Mouse (Mus musculus): Measurements from ENCODE around the gene Senp1.

Gene Senp1

DNA sequence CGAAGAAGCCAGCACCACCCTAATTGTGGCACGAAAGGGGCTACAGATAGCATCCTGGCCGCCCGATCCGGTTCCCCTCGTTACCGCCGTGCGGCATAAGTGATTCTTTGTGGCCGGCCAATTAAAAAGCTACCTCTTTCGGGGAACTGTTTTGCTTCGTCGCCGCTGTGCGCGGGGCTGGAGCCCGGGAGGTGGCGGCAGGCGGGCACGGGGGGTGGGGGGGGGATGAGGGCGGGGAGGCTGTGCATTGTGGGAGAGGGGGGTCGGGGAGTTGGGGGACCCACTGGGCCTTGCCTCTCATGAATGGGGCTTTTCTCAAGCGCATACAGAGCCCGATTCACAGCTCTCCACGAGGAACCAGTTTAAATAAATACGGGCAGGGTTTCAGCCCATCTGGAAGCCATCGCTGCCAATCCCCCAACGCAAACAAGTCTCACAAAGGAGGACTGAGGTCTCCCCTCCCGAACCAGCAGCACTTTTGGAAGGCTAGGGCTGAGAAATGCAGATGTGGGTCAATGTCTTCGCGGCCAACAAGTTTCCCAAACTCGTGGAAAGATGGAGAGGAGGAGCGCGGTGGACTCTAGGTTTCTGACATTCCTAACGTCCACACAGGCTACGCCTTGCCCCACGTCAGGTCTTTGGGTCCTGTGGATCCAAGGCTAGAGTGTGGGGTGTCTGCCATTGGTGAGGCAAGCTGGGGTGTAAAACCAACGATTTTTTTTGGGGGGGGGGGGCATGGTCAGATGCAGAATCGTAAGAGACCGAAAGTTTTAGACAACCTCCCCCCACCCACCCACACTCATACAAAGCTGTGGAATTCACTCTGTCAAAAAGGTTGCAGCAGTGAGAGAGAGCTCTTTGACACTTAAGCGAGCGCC is 91.2 kb downstream of the Senp1 start:
- no peak for DNase-seq (ENCODE audit: low spot score)

DNA sequence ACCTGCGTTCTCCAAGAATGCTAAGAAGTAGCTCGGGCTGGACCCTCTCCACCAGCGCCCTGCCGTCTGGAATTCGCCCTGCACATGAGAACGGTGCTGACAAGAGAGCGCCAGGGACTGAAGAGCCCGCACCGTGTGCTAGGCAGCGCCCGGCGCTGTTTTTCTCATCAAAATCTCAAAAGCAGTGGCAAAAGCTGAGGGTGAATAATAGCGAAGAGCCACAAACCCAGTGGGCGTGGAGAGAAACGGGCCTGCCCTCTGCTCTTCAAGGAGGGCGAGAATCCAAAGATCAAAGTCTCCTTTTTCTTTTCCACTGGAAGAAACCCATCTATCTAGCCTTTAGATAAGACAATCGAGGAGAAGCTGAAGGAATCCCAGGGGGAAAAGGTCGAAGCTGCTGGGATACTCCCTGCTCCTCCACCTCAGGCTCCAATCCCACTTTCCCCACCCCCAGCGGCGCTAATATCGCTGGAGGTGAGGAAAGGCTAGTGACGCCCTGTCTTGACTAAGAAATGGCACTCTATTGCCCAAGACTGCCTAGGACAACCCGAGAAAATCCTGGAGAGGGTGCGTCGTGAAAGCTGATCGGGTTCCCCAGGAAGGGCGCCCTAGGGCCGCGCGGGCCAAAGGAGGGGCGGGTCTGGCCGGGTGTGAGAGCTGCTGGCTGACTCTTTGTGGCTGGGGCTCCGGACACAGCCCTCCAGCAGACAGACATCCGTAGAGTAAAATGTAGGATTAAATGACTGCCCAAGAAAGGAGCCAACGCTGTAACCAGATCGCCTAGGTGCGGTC is 92.0 kb downstream of the Senp1 start:
- no peak for DNase-seq (ENCODE audit: low spot score)

DNA sequence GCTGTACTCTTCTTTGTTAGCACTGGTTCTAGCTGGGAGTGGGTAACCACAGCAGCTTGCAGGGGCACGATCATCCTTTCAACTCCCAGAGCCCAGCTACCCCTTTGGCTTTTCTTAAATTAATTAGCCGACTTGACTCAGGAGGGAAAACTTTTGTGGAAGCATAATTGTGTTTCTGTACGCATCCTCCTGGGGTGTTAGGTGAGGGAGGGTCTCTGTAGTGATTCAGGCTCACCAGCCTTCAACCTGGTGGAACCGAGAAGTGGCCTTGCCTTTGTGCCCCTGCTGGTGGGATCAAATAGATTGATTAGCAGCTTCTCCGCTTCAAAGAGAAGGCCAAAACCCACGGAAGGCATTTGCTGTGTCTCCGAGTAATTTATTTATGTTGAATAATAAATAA is 93.6 kb downstream of the Senp1 start:
- DNase-seq (ENCODE audit: low spot score): no peak

DNA sequence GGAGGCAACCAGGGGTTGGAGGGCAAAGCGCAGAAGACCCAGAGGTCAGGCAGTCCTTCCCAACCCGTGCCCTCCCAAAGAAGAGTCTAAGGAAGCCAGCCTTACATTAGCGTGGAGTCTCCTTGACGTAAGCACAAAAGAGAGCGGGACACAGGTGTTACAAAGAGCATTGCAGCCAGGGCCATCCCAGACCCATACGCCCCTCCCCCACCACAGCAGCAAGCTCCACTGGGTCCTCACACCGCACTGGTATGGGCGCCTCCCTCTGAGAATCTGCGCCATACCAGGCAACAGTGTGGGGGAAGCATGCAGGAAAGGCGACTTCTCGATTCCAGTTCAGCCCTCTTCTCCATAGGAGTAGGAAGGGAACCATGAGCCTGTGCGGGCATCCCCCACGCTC is 94.0 kb downstream of the Senp1 start:
- no peak for DNase-seq (ENCODE audit: low spot score)

DNA sequence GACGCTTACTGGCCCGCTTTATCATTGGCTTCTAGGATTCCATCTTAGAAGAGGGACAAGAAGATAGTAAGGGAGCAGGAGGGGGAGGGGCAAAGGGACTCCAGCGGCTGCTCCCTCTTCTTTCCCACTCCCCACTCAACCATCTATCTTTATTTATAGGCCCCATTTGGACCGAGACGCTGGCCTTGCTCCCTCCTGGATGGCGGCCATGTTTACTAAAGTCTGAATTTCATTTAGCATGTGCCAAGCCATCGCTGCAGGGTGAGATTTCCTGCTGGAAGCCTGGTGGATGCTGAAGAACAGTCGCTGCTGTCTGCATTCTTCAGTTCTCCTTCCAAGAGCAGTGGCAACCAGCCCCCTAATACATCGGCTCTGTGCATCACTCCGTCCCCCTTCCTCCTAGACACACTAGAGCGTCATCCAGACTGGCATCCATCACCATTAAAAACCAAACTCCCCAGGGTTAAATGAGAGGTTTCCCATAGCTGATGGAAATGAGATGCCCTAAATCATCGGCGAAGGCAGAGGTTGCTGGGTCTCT is 96.8 kb downstream of the Senp1 start:
- peak; percentile 30 for DNase-seq (ENCODE audit: low spot score)

DNA sequence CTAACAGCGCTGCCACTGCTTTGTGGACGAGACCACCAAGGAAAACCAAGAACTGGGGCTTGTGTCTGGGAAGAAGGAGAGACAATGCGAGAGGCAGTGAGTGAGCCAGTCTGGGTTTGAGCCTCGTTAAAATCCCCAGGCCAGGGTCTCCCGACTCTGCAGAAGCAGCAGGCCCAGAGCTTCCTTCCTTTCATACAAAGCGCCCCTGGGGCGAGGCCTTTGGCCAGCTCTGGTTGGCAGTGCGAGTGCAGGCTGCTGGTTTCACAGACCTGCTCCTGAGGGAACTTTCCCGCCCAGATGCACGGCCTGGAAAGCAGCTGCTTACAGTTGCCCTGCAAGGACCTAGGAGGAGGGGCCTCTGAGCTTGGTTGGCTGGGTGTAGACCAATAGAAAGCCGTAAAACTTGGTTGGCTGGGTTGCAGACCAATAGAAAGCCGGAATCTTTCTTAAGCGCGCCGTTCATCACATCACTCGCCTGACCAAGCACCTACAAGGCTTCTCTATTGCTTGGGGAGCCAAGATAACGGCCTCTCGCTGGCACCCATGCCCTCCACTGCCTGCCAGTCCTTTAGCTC is 100.7 kb downstream of the Senp1 start:
- peak; percentile 74 for DNase-seq (ENCODE audit: low spot score)

DNA sequence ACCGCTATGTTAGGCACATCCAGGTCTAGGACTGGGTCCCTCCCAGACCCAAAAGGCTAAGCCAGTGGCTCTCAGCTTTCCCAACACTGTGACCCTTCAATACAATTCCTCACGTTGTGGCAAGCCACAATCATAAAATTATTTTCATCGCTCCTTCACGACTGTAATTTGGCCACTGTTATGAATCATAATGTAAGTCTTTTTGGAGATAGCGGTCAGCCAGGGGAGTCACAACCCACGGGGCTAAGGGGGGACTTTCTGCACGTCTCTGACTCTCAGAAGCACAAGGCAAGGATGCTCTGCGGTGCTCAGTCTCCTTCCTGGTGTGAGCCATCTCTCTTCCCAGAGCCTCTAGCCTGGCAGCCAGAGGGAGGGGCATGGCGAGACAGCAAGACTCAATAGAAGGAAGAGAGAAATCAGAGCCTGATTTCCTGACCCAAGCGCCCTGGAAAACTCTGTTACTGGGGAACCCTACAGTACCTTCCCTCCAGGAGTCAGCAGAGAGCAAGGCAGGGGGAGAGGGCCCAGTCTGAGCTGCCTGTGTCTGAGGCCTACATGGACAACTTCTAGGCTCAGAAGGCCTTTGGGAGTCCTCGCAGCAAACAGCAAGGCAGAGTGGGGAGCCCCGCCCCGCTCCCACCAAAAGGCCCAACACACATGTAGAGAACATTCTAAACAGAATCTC is 101.4 kb downstream of the Senp1 start:
- no peak for DNase-seq (ENCODE audit: low spot score)

DNA sequence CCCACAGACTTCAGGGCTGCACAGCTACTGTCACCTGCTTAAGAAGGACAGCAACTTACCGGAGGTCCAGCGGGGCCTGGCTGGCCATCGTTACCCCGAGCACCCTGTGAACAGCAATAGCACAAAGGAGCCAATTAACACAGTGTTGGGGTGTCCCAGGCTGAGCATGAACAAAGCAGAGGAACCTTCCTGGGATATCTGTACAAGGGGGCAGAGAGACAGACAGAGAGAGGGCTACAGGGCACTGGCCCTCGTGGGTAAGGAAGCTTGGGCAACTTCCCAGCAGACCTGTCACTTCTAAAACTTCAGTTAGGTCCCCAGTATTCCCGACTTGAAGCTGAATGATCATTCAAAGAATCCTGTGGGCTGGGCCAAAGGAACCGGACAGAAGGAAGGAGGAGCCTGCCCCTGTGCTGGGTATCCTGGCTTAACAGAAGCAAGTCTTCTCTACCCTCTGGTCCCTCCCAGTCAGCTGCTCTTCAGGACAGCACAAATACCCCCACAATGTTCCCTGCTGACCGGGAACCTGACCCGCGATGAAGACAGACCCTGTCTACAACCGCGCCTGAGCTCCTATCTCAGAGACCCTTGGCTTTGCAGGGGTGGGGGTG is 102.2 kb downstream of the Senp1 start:
- no peak for DNase-seq (ENCODE audit: low spot score)

DNA sequence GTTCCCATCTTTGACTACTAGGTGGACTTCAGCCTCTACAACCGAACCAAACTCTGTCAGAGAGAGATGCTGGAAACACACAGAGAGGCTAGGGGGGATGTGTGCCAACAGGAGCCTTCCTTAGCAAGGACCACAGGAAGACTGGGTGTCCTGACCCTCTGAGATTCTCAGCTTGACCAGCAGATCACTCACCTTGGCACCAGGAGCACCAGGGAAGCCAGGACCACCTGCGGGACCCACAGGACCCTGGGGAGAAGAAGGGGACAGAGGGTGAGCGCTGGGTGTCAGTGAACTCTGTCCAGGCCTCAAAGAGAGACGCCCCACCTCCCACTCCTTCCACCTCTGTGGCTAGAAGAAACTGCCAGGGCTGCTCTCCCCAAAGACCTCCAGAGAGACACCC is 102.8 kb downstream of the Senp1 start:
- no peak for DNase-seq (ENCODE audit: low spot score)

DNA sequence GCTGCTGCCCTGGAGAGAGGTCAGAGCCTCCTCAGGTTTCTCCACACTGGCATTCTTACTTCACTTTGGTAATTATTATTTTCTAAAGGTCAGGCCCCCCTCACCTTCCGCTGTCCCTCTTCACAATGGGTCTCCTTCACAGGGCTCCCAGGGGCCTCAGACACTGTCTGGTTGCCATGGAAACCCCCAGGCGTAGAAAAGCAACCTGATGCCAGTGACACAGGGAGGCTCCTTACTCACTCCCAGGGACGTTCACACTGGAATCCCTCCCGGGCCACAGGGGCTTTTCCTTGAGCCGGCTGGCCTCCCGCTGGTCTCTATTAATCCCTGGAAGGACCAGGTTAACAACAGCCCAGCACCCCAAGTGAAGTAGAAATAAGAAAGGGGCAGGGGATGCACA is 103.4 kb downstream of the Senp1 start:
- peak; percentile 19 for DNase-seq (ENCODE audit: low spot score)

DNA sequence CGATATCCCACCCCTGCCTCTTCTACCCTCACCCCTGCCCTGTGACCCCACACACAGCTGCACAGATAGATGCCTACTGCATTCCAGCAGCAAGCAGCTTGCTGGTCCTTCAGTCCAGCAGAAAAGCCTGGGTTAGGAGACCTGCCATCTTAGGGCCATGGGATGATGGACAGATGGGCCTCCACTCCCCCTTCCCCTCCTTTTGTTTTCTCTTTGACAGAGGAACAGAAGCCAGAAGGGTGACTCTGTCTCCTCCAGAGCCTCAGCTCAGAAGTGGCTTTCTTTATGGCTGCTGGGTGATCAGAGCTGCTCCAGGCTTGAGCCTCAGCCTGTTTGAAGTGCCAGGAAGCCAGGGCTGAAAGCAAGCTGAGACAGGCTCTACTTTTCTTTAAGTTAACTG is 104.0 kb downstream of the Senp1 start:
- no peak for DNase-seq (ENCODE audit: low spot score)

All from ovary, adult 18-20 months (tissue).